Mouse (Mus musculus): ENCODE results near the gene Tnfrsf21. TPM values are rescaled to one million over a fixed set of nuclear protein-coding genes. Genes with fewer than 3 reads are reported as not detected.

Gene Tnfrsf21
- polyA plus RNA-seq, 1 experiment from 2014 or later: 67.2 TPM

- Histone ChIP-seq H3K4me3 (no peak overlapping the region), H3K27ac (no peak overlapping the region), H3K36me3 (peaks cover 17% of the 10 kb centered on the region), H3K9ac (no peak overlapping the region), H3K4me2 (replicated peaks) (no peak overlapping the region), H3K4me1 (peaks cover 3% of the 10 kb centered on the region), H3K27me3 (replicated peaks) (no peaks in the 10 kb centered on the region), H3K9me3 (no peaks in the 10 kb centered on the region)
- no peak for ATAC-seq (ENCODE audit: low FRiP score, low read depth)
- WGBS: 86% methylated on average over 2 of the region's 2 CpGs
These were observed 54.6 kb downstream of the Tnfrsf21 start for GRCm38 (mm10) chr17:43070946-43071345.

- H3K9me3 ChIP-seq: no peaks in the 10 kb centered on the region
- H3K27me3 ChIP-seq (replicated peaks): no peaks in the 10 kb centered on the region
- no peak overlapping the region for H3K27ac ChIP-seq
- ATAC-seq (ENCODE audit: low FRiP score, low read depth): no peak
- H3K36me3 ChIP-seq: peaks cover 11% of the 10 kb centered on the region; the same call in 1 of the 2 replicates
- no peak overlapping the region for H3K4me2 ChIP-seq (replicated peaks)
- H3K4me3 ChIP-seq: no peak overlapping the region
- H3K4me1 ChIP-seq: peaks cover 5% of the 10 kb centered on the region
- WGBS: 80% methylated on average over 11 of the region's 11 CpGs
- H3K9ac ChIP-seq: no peak overlapping the region
These were observed 55.9 kb downstream of the Tnfrsf21 start for GRCm38 (mm10) chr17:43072142-43072786.

GRCm38 (mm10) chr17:43072787-43073148 lies 56.4 kb downstream of the Tnfrsf21 start:
- Histone ChIP-seq H3K9me3 (no peaks in the 10 kb centered on the region), H3K27me3 (replicated peaks) (no peaks in the 10 kb centered on the region), H3K4me2 (replicated peaks) (no peak overlapping the region), H3K36me3 (peaks cover 6% of the 10 kb centered on the region; the same call in 1 of the 2 replicates), H3K4me3 (no peak overlapping the region), H3K27ac (no peak overlapping the region), H3K4me1 (peaks cover 9% of the 10 kb centered on the region), H3K9ac (no peak overlapping the region)
- no peak for ATAC-seq (ENCODE audit: low FRiP score, low read depth)
- WGBS: 73% methylated on average over 5 of the region's 5 CpGs

GRCm38 (mm10) chr17:43074391-43074790 lies 58.0 kb downstream of the Tnfrsf21 start:
- 81% methylated on average over 5 of the region's 5 CpGs for WGBS
- H3K27me3 ChIP-seq (replicated peaks): no peaks in the 10 kb centered on the region
- no peak for ATAC-seq (ENCODE audit: low FRiP score, low read depth)

GRCm38 (mm10) chr17:43075100-43075499 lies 58.7 kb downstream of the Tnfrsf21 start:
- 76% methylated on average over 8 of the region's 8 CpGs for WGBS
- H3K27ac ChIP-seq: no peak overlapping the region
- ATAC-seq (ENCODE audit: low FRiP score, low read depth): no peak

More at GRCm38 (mm10) chr17:43074391-43074790, 58.0 kb downstream of the Tnfrsf21 start:
- Histone ChIP-seq H3K4me2 (replicated peaks) (no peak overlapping the region), H3K4me3 (no peak overlapping the region), H3K4me1 (peaks cover 9% of the 10 kb centered on the region), H3K36me3 (peaks cover 6% of the 10 kb centered on the region; the same call in 1 of the 2 replicates), H3K9ac (no peak overlapping the region), H3K27ac (no peak overlapping the region), H3K9me3 (no peaks in the 10 kb centered on the region)

GRCm38 (mm10) chr17:43075937-43076336 lies 59.6 kb downstream of the Tnfrsf21 start:
- H3K27ac ChIP-seq: no peak overlapping the region
- ATAC-seq (ENCODE audit: low FRiP score, low read depth): no peak
- H3K4me1 ChIP-seq: peaks cover 9% of the 10 kb centered on the region
- no peak overlapping the region for H3K4me2 ChIP-seq (replicated peaks)
- 82% methylated on average over 8 of the region's 8 CpGs for WGBS
- no peaks in the 10 kb centered on the region for H3K27me3 ChIP-seq (replicated peaks)
- no peak overlapping the region for H3K9ac ChIP-seq
- H3K4me3 ChIP-seq: no peak overlapping the region
- H3K9me3 ChIP-seq: no peaks in the 10 kb centered on the region
- peaks cover 4% of the 10 kb centered on the region; the same call in 1 of the 2 replicates for H3K36me3 ChIP-seq

More at GRCm38 (mm10) chr17:43075100-43075499, 58.7 kb downstream of the Tnfrsf21 start:
- H3K4me3 ChIP-seq: no peak overlapping the region
- no peak overlapping the region for H3K4me2 ChIP-seq (replicated peaks)
- no peaks in the 10 kb centered on the region for H3K27me3 ChIP-seq (replicated peaks)
- H3K9ac ChIP-seq: no peak overlapping the region
- H3K9me3 ChIP-seq: no peaks in the 10 kb centered on the region
- peaks cover 9% of the 10 kb centered on the region for H3K4me1 ChIP-seq
- H3K36me3 ChIP-seq: peaks cover 6% of the 10 kb centered on the region; the same call in 1 of the 2 replicates

- H3K9me3 ChIP-seq: no peaks in the 10 kb centered on the region
- ATAC-seq (ENCODE audit: low FRiP score, low read depth): peak; percentile 92
- WGBS: 31% methylated on average over 18 of the region's 18 CpGs
These were observed 60.6 kb downstream of the Tnfrsf21 start for GRCm38 (mm10) chr17:43076801-43077493.

GRCm38 (mm10) chr17:43077540-43077939 lies 61.2 kb downstream of the Tnfrsf21 start:
- ATAC-seq (ENCODE audit: low FRiP score, low read depth): no peak
- no peak overlapping the region for H3K9ac ChIP-seq

More at GRCm38 (mm10) chr17:43076801-43077493, 60.6 kb downstream of the Tnfrsf21 start:
- H3K36me3 ChIP-seq: no peaks in the 10 kb centered on the region
- peaks cover 9% of the 10 kb centered on the region for H3K4me1 ChIP-seq
- no peak overlapping the region for H3K27ac ChIP-seq
- no peaks in the 10 kb centered on the region for H3K27me3 ChIP-seq (replicated peaks)
- peak overlapping the region; percentile 34 for H3K4me2 ChIP-seq (replicated peaks)
- H3K9ac ChIP-seq: no peak overlapping the region
- no peak overlapping the region for H3K4me3 ChIP-seq

GRCm38 (mm10) chr17:43081225-43081624 lies 64.9 kb downstream of the Tnfrsf21 start:
- ATAC-seq (ENCODE audit: low FRiP score, low read depth): no peak
- peaks cover 10% of the 10 kb centered on the region for H3K36me3 ChIP-seq
- no peak overlapping the region for H3K9ac ChIP-seq
- 0 out of 2 replicates have a peak, but pooled peaks cover 6% of the 10 kb centered on the region for H3K4me1 ChIP-seq
- no peaks in the 10 kb centered on the region for H3K27me3 ChIP-seq (replicated peaks)
- H3K4me2 ChIP-seq (replicated peaks): no peak overlapping the region
- no peaks in the 10 kb centered on the region for H3K9me3 ChIP-seq
- H3K27ac ChIP-seq: no peak overlapping the region
- H3K4me3 ChIP-seq: no peak overlapping the region
- WGBS: 91% methylated on average over 5 of the region's 5 CpGs

More at GRCm38 (mm10) chr17:43077540-43077939, 61.2 kb downstream of the Tnfrsf21 start:
- H3K4me1 ChIP-seq: peaks cover 9% of the 10 kb centered on the region
- peak overlapping the region; percentile 34; the same call in 1 of the 2 replicates for H3K4me2 ChIP-seq (replicated peaks)
- H3K36me3 ChIP-seq: no peaks in the 10 kb centered on the region
- H3K9me3 ChIP-seq: no peaks in the 10 kb centered on the region
- no peaks in the 10 kb centered on the region for H3K27me3 ChIP-seq (replicated peaks)
- no peak overlapping the region for H3K4me3 ChIP-seq
- 47% methylated on average over 4 of the region's 4 CpGs for WGBS
- H3K27ac ChIP-seq: no peak overlapping the region

- Histone ChIP-seq H3K27me3 (replicated peaks) (no peaks in the 10 kb centered on the region), H3K4me1 (no peaks in the 10 kb centered on the region), H3K9me3 (no peaks in the 10 kb centered on the region), H3K4me3 (no peak overlapping the region), H3K27ac (no peak overlapping the region), H3K36me3 (peaks cover 41% of the 10 kb centered on the region), H3K9ac (no peak overlapping the region), H3K4me2 (replicated peaks) (no peak overlapping the region)
- ATAC-seq (ENCODE audit: low FRiP score, low read depth): no peak
- WGBS: 93% methylated on average over 6 of the region's 6 CpGs
These were observed 73.1 kb downstream of the Tnfrsf21 start for GRCm38 (mm10) chr17:43089496-43089895.

GRCm38 (mm10) chr17:43090948-43091724 lies 74.8 kb downstream of the Tnfrsf21 start:
- peaks cover 32% of the 10 kb centered on the region for H3K36me3 ChIP-seq
- H3K9me3 ChIP-seq: no peaks in the 10 kb centered on the region
- WGBS: 81% methylated on average over 3 of the region's 3 CpGs
- no peak overlapping the region for H3K9ac ChIP-seq
- H3K27me3 ChIP-seq (replicated peaks): no peaks in the 10 kb centered on the region
- H3K27ac ChIP-seq: no peak overlapping the region
- ATAC-seq (ENCODE audit: low FRiP score, low read depth): no peak
- no peak overlapping the region for H3K4me3 ChIP-seq
- H3K4me2 ChIP-seq (replicated peaks): no peak overlapping the region
- no peaks in the 10 kb centered on the region for H3K4me1 ChIP-seq

All from neural tube, embryonic 12.5 days (tissue).